8 mouse cellular contexts compared by ENCODE assay signal in the genomic region with DNA sequence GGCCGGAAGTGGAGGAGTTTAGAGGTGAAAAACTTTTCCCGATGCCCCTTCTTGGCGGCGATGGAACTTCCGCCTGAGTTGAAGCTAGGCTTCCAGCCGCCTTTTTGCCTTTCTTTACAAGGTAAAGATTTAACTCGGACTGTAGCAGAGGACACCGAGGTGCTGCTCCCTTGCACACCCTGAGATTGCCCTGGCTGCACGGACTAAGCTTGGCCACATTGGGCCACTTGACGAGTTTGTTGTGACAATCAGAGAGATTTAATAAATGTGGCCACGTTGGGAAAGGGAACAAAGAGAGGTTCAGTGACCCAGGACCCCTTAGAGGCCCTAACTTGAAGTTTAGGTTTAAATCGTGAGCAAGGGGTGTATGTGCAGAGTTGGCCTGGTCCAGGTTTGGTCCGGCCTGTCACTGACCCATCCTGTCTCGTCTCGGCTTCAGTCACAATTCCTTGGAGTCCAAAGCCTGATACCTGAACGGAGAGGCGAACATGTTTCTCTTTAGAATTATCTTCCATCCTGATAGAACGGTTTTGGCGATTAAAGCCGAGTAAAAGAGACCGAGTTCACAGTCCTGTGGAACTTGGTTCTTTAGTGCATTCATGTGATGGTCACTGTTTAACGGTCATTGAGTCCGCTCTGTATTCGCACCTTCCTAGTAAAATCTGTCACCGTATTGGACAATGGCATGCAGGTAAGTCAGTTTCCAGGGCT. TPM values are rescaled to one million over a fixed set of nuclear protein-coding genes. Genes with fewer than 3 reads are reported as not detected.
A peak's percentile ranks its signal among the peaks of the same experiment; 100 is the strongest.
DNase-seq lines count a peak whose midpoint lies in the region; ATAC-seq and TF ChIP-seq lines count a peak whose summit lies in the region.

No protein-coding gene starts in this region.

- H3K36me3 ChIP-seq in embryonic facial prominence, embryonic 11.5 days (replicated peaks; ENCODE audit: control insufficient read depth, insufficient read depth, low read depth, low read length): no peaks in the 10 kb centered on the region
- no peaks in the 10 kb centered on the region for H3K36me3 ChIP-seq in midbrain, postnatal 0 days (ENCODE audit: insufficient read depth, low read length)

- DNase-seq in layer of hippocampus, adult 2 months (ENCODE audit: low spot score in 2 of 2): no peak
- DNase-seq in layer of hippocampus, adult 11-12 months (ENCODE audit: low spot score): no peak
- peak; percentile 70 for DNase-seq in embryonic facial prominence, embryonic 11.5 days (ENCODE audit: low spot score)
- peak; percentile 38 for DNase-seq in induced T-regulatory cell, adult 2 months (ENCODE audit: low read depth)
- DNase-seq in midbrain, postnatal 0 days (ENCODE audit: low spot score): no peak
- no peak for DNase-seq in spleen, postnatal 10 days (ENCODE audit: low spot score in 2 of 2)
- no peak for DNase-seq in layer of hippocampus, adult 8-10 months (ENCODE audit: low spot score in 2 of 2)
- DNase-seq in testis, postnatal 10 days (ENCODE audit: low spot score): no peak

- TF ChIP-seq CTCF in layer of hippocampus, adult 2 months (conservative IDR thresholded peaks at IDR 0.05): no peak
- TF ChIP-seq CTCF in midbrain, postnatal 0 days (IDR thresholded peaks at IDR 0.05): no peak

- no peak for ATAC-seq in embryonic facial prominence, embryonic 11.5 days (replicated peaks; ENCODE audit: insufficient number of reproducible peaks, low FRiP score, low TSS enrichment, low read depth)
- ATAC-seq in midbrain, postnatal 0 days (ENCODE audit: low FRiP score): peak; percentile 2; the same call in 1 of the 2 replicates

- H3K9me3 ChIP-seq in embryonic facial prominence, embryonic 11.5 days (replicated peaks; ENCODE audit: control insufficient read depth, low read length): no peaks in the 10 kb centered on the region
- H3K9me3 ChIP-seq in midbrain, postnatal 0 days (ENCODE audit: low read length): no peaks in the 10 kb centered on the region

- H3K27ac ChIP-seq in layer of hippocampus, adult 2 months: peak overlapping the region; percentile 100
- H3K27ac ChIP-seq in embryonic facial prominence, embryonic 11.5 days (replicated peaks; ENCODE audit: low read depth, low read length): peak overlapping the region; percentile 99
- H3K27ac ChIP-seq in midbrain, postnatal 0 days (ENCODE audit: low read depth, low read length): peak overlapping the region; percentile 97

- H3K4me1 ChIP-seq in embryonic facial prominence, embryonic 11.5 days (ENCODE audit: control insufficient read depth, insufficient read depth, low read length): no peaks in the 10 kb centered on the region; the same call in 1 of the 2 replicates
- H3K4me1 ChIP-seq in midbrain, postnatal 0 days (ENCODE audit: insufficient read depth, low read length): peaks cover 11% of the 10 kb centered on the region

- 40% methylated on average over 25 of the region's 25 CpGs for WGBS in embryonic facial prominence, embryonic 11.5 days
- WGBS in midbrain, postnatal 0 days: 34% methylated on average over 25 of the region's 25 CpGs

- H3K27me3 ChIP-seq in embryonic facial prominence, embryonic 11.5 days (ENCODE audit: control insufficient read depth, insufficient read depth, low read length): no peaks in the 10 kb centered on the region
- H3K27me3 ChIP-seq in midbrain, postnatal 0 days (ENCODE audit: insufficient read depth, low read length): no peaks in the 10 kb centered on the region

- peak overlapping the region; percentile 98 for H3K9ac ChIP-seq in embryonic facial prominence, embryonic 11.5 days (replicated peaks; ENCODE audit: low read length)
- H3K9ac ChIP-seq in midbrain, postnatal 0 days (replicated peaks; ENCODE audit: low read length, poor library complexity, severe bottlenecking): peak overlapping the region; percentile 97

- H3K4me2 ChIP-seq in embryonic facial prominence, embryonic 11.5 days (ENCODE audit: low read depth, low read length): peak overlapping the region; percentile 79
- H3K4me2 ChIP-seq in midbrain, postnatal 0 days (ENCODE audit: low read depth, low read length, poor library complexity, severe bottlenecking): peak overlapping the region; percentile 70

- peak overlapping the region; percentile 68 for H3K4me3 ChIP-seq in layer of hippocampus, adult 2 months
- peak overlapping the region; percentile 77 for H3K4me3 ChIP-seq in embryonic facial prominence, embryonic 11.5 days (ENCODE audit: low read depth, low read length)
- peak overlapping the region; percentile 89 for H3K4me3 ChIP-seq in midbrain, postnatal 0 days (ENCODE audit: low read depth, low read length)

RNA-seq across cellular contexts. Expression of a gene that starts 21.0 kb away (rescaled TPM):
- total RNA-seq in layer of hippocampus, adult 2 months (2021): 10 to 100 TPM; 29.0 to 34.8 TPM
- polyA plus RNA-seq in embryonic facial prominence, embryonic 11.5 days (2014; fragmentation: Nextera tagmentation; extraction: Ambion mirVana): 203 and 209 TPM in 2 replicates
- total RNA-seq in midbrain, postnatal 0 days (2014; rRNA removed): 54.1 and 77.5 TPM in 2 replicates
- polyA plus RNA-seq in midbrain, postnatal 0 days (2015; fragmentation: Nextera tagmentation; extraction: Ambion mirVana): 43.1 and 45.4 TPM in 2 replicates
- 10 to 100 TPM; 25.4 to 41.4 (median 32.9) TPM for total RNA-seq in layer of hippocampus, adult 8-10 months (2022)

Comparison
In these comparisons a context has a peak if more than half of its experiments do, and no peak if none do; other contexts are left out.
1. DNase-seq: peak in embryonic facial prominence, embryonic 11.5 days (single experiment) and induced T-regulatory cell, adult 2 months (single experiment); none in layer of hippocampus, adult 2 months (0 of 2), layer of hippocampus, adult 11-12 months (single experiment), midbrain, postnatal 0 days (single experiment), spleen, postnatal 10 days (0 of 2), layer of hippocampus, adult 8-10 months (0 of 2) and testis, postnatal 10 days (single experiment).
2. Peak in every context shown above with its lines, with median percentiles within 50 percentile points of each other: H3K27ac ChIP-seq and H3K4me3 ChIP-seq.